Comparison of ENCODE assay signal across 7 mouse cellular contexts in genomic region chr11:32642249-32642876, GRCm38 (mm10). TPM values are rescaled to one million over a fixed set of nuclear protein-coding genes. Genes with fewer than 3 reads are reported as not detected.
A peak's percentile ranks its signal among the peaks of the same experiment; 100 is the strongest.
DNase-seq lines count a peak whose midpoint lies in the region; ATAC-seq lines count a peak whose summit lies in the region.

Gene Fbxw11 (plus strand): TSS chr11:32642724.

- no peaks in the 10 kb centered on the region for H3K36me3 ChIP-seq in embryonic facial prominence, embryonic 12.5 days
- H3K36me3 ChIP-seq in limb, embryonic 11.5 days (ENCODE audit: control insufficient read depth, insufficient read depth, low read length), result no peaks in the 10 kb centered on the region
- no peaks in the 10 kb centered on the region for H3K36me3 ChIP-seq in midbrain, embryonic 14.5 days (ENCODE audit: control insufficient read depth, insufficient read depth, low read length)

- H3K4me3 ChIP-seq in embryonic facial prominence, embryonic 12.5 days, result peak within 1 kb of the TSS; percentile 97
- H3K4me3 ChIP-seq in limb, embryonic 11.5 days (ENCODE audit: low read depth, low read length), result peak within 1 kb of the TSS; percentile 96
- peak within 1 kb of the TSS; percentile 99 for H3K4me3 ChIP-seq in midbrain, embryonic 14.5 days (replicated peaks; ENCODE audit: low read depth, low read length)

- peaks cover 26% of the 10 kb centered on the region for H3K4me1 ChIP-seq in embryonic facial prominence, embryonic 12.5 days
- H3K4me1 ChIP-seq in limb, embryonic 11.5 days (ENCODE audit: control insufficient read depth, insufficient read depth, low read length), result peaks cover 9% of the 10 kb centered on the region
- peaks cover 14% of the 10 kb centered on the region for H3K4me1 ChIP-seq in midbrain, embryonic 14.5 days (ENCODE audit: control insufficient read depth, insufficient read depth, low read length)

- H3K9me3 ChIP-seq in embryonic facial prominence, embryonic 12.5 days, result no peaks in the 10 kb centered on the region
- H3K9me3 ChIP-seq in limb, embryonic 11.5 days (ENCODE audit: control insufficient read depth, low read length), result no peaks in the 10 kb centered on the region
- H3K9me3 ChIP-seq in midbrain, embryonic 14.5 days (ENCODE audit: control insufficient read depth, low read length), result no peaks in the 10 kb centered on the region

- peak within 1 kb of the TSS; percentile 98 for H3K9ac ChIP-seq in embryonic facial prominence, embryonic 12.5 days
- peak within 1 kb of the TSS; percentile 98 for H3K9ac ChIP-seq in limb, embryonic 11.5 days (ENCODE audit: low read length)
- H3K9ac ChIP-seq in midbrain, embryonic 14.5 days (replicated peaks; ENCODE audit: low read length), result peak within 1 kb of the TSS; percentile 95

- peak within 1 kb of the TSS; percentile 99 for H3K27ac ChIP-seq in embryonic facial prominence, embryonic 12.5 days
- peak within 1 kb of the TSS; percentile 96 for H3K27ac ChIP-seq in limb, embryonic 11.5 days (replicated peaks; ENCODE audit: low read depth, low read length)
- peak within 1 kb of the TSS; percentile 97 for H3K27ac ChIP-seq in midbrain, embryonic 14.5 days (replicated peaks; ENCODE audit: low read depth, low read length)

- H3K4me2 ChIP-seq in embryonic facial prominence, embryonic 12.5 days (replicated peaks), result peak within 1 kb of the TSS; percentile 78
- peak within 1 kb of the TSS; percentile 79 for H3K4me2 ChIP-seq in limb, embryonic 11.5 days (ENCODE audit: low read depth, severe bottlenecking)
- H3K4me2 ChIP-seq in midbrain, embryonic 14.5 days (ENCODE audit: low read length), result peak within 1 kb of the TSS; percentile 86

- H3K27me3 ChIP-seq in embryonic facial prominence, embryonic 12.5 days, result no peaks in the 10 kb centered on the region
- H3K27me3 ChIP-seq in limb, embryonic 11.5 days (ENCODE audit: control insufficient read depth, insufficient read depth, low read length), result no peaks in the 10 kb centered on the region
- no peaks in the 10 kb centered on the region for H3K27me3 ChIP-seq in midbrain, embryonic 14.5 days (ENCODE audit: control insufficient read depth, insufficient read depth, low read length)

- peak; percentile 94 for DNase-seq in adrenal gland, postnatal 25 days
- peak; percentile 99 for DNase-seq in heart, adult 11 months
- peak; percentile 94 for DNase-seq in kidney, adult 18-20 months
- DNase-seq in limb, embryonic 11.5 days (ENCODE audit: low spot score), result peak; percentile 97
- DNase-seq in midbrain, embryonic 14.5 days, result peak; percentile 98
- peak; percentile 87 to 92 for DNase-seq in spleen, adult 18-20 months

- under 1% methylated on average over 64 of the region's 64 CpGs for WGBS in embryonic facial prominence, embryonic 12.5 days
- under 1% methylated on average over 57 of the region's 64 CpGs for WGBS in limb, embryonic 11.5 days
- WGBS in midbrain, embryonic 14.5 days, result under 1% methylated on average over 51 of the region's 64 CpGs

- peak; percentile 95 for ATAC-seq in embryonic facial prominence, embryonic 12.5 days (ENCODE audit: insufficient number of reproducible peaks, insufficient read depth, low FRiP score, low TSS enrichment)
- ATAC-seq in limb, embryonic 11.5 days (ENCODE audit: insufficient number of reproducible peaks, low FRiP score, low TSS enrichment, low read depth), result peak; percentile 93
- ATAC-seq in midbrain, embryonic 14.5 days (ENCODE audit: low FRiP score, low TSS enrichment), result peak; percentile 95

RNA-seq across cellular contexts. Expression of gene Fbxw11, which starts in this region (rescaled TPM):
- total RNA-seq in adrenal gland, postnatal 25 days (2021), result 87.7 and 113 TPM in 2 replicates
- 90.2 and 90.4 TPM in 2 replicates for polyA plus RNA-seq in embryonic facial prominence, embryonic 12.5 days (2016; fragmentation: Nextera tagmentation; extraction: Ambion mirVana)
- polyA plus RNA-seq in limb, embryonic 11.5 days (2014; fragmentation: Nextera tagmentation; extraction: Ambion mirVana), result 89.4 and 92.6 TPM in 2 replicates
- polyA plus RNA-seq in midbrain, embryonic 14.5 days (2014; fragmentation: Nextera tagmentation; extraction: Ambion mirVana), result 93.5 and 120 TPM in 2 replicates

Comparison
In these comparisons a context has a peak if more than half of its experiments do, and no peak if none do; other contexts are left out.
1. Peak in every context shown above with its lines: DNase-seq, ATAC-seq, H3K4me3 ChIP-seq and H3K27ac ChIP-seq.